Mouse (Mus musculus): Measurements from ENCODE around the gene Gm43951.

- TF ChIP-seq CTCF (conservative IDR thresholded peaks at IDR 0.05; ENCODE audit: low read length): no peak
- no peak for TF ChIP-seq NANOG (IDR thresholded peaks at IDR 0.05; ENCODE audit: borderline replicate concordance, low read length)
- TF ChIP-seq POU5F1 (IDR thresholded peaks at IDR 0.05; ENCODE audit: borderline replicate concordance, low read length): no peak
These were observed 26.1 kb downstream of the Gm43951 start for GRCm38 (mm10) chr11:72180556-72180955.

All from E14TG2a.4 (cell line).